ENCODE assay signal across 9 mouse cellular contexts in genomic region chr6:6863955-6864354, GRCm38 (mm10). TPM values are rescaled to one million over a fixed set of nuclear protein-coding genes. Genes with fewer than 3 reads are reported as not detected.
DNase-seq lines count a peak whose midpoint lies in the region; ATAC-seq and TF ChIP-seq lines count a peak whose summit lies in the region.
"Had no signal": no experiment of that assay in that cellular context is flagged by ENCODE, and none has a peak within 500 bp of the region (broad histone marks: within the 10 kb centered on the region; RNA-seq: fewer than 3 reads in every experiment).

No protein-coding gene starts in this region.

- DNase-seq in left cerebral cortex, adult 2 months (ENCODE audit: extremely low spot score in 1 of 2, low spot score in 2 of 2), result no peak
- DNase-seq in left cerebral cortex, postnatal 10 days (ENCODE audit: extremely low spot score in 1 of 2, low spot score in 2 of 2), result no peak
- no peak for DNase-seq in limb, embryonic 14.5 days (ENCODE audit: low spot score)
- DNase-seq in retina, postnatal 1 day, result peak; percentile 30
- no peak for DNase-seq in left cerebral cortex, postnatal 4 days
- no peak for DNase-seq in cerebellum, adult 2 months
- DNase-seq in spleen, postnatal 36 days (ENCODE audit: low spot score in 2 of 2), result no peak

- peak; percentile 27; the same call in 1 of the 2 replicates for ATAC-seq in forebrain, embryonic 12.5 days (ENCODE audit: low FRiP score)
- peak; percentile 16; the same call in 1 of the 2 replicates for ATAC-seq in limb, embryonic 14.5 days (ENCODE audit: low FRiP score, low read depth)

- H3K27ac ChIP-seq in left cerebral cortex, adult 2 months, result peak overlapping the region; percentile 19
- peak overlapping the region; percentile 97 for H3K27ac ChIP-seq in forebrain, embryonic 12.5 days
- H3K27ac ChIP-seq in limb, embryonic 14.5 days (replicated peaks; ENCODE audit: low read depth, low read length), result no peak overlapping the region
- H3K27ac ChIP-seq in cerebellum, adult 2 months (ENCODE audit: insufficient read depth, low read length), result no peak overlapping the region

- H3K27me3 ChIP-seq in forebrain, embryonic 12.5 days, result peaks cover 84% of the 10 kb centered on the region
- peaks cover 91% of the 10 kb centered on the region for H3K27me3 ChIP-seq in limb, embryonic 14.5 days (ENCODE audit: control insufficient read depth, insufficient read depth, low read length)
- peaks cover 33% of the 10 kb centered on the region for H3K27me3 ChIP-seq in cerebellum, adult 2 months (ENCODE audit: control insufficient read depth, insufficient read depth, low read length)

- H3K4me2 ChIP-seq in forebrain, embryonic 12.5 days, result peak overlapping the region; percentile 76
- peak overlapping the region; percentile 85 for H3K4me2 ChIP-seq in limb, embryonic 14.5 days (replicated peaks; ENCODE audit: low read depth, low read length, severe bottlenecking)

- no peaks in the 10 kb centered on the region for H3K36me3 ChIP-seq in forebrain, embryonic 12.5 days (replicated peaks)
- no peaks in the 10 kb centered on the region for H3K36me3 ChIP-seq in limb, embryonic 14.5 days (ENCODE audit: control insufficient read depth, insufficient read depth, low read length)

- peak overlapping the region; percentile 83 for H3K9ac ChIP-seq in forebrain, embryonic 12.5 days
- H3K9ac ChIP-seq in limb, embryonic 14.5 days (ENCODE audit: low read depth, low read length, severe bottlenecking), result peak overlapping the region; percentile 52

- H3K4me1 ChIP-seq in forebrain, embryonic 12.5 days, result peaks cover 20% of the 10 kb centered on the region
- H3K4me1 ChIP-seq in limb, embryonic 14.5 days (ENCODE audit: control insufficient read depth, insufficient read depth, low read length), result peaks cover 7% of the 10 kb centered on the region; the same call in 1 of the 2 replicates
- peaks cover 2% of the 10 kb centered on the region for H3K4me1 ChIP-seq in cerebellum, adult 2 months (ENCODE audit: control insufficient read depth, insufficient read depth, low read length)

- intact Hi-C loops in left cerebral cortex, adult 2 months (cut with DNase I), result loop anchor here (5.0 kb wide), 1 partner anchor 287 kb away; the partner anchor contains the start of gene Sem1
- intact Hi-C loops in left cerebral cortex, postnatal 10 days (cut with DNase I), result loop anchor here (10.0 kb wide), 1 partner anchor 289 kb away; the partner anchor contains the start of gene Sem1
- intact Hi-C loops in left cerebral cortex, postnatal 4 days (cut with DNase I), result no loop called here

- no peaks in the 10 kb centered on the region for H3K9me3 ChIP-seq in forebrain, embryonic 12.5 days
- no peaks in the 10 kb centered on the region for H3K9me3 ChIP-seq in limb, embryonic 14.5 days (ENCODE audit: control insufficient read depth, low read length)

- no peak for TF ChIP-seq POLR2A in limb, embryonic 14.5 days (IDR thresholded peaks at IDR 0.05; ENCODE audit: borderline replicate concordance, extremely low read depth, insufficient read depth, insufficient read length)
- TF ChIP-seq POLR2A in cerebellum, adult 2 months (IDR thresholded peaks at IDR 0.05; ENCODE audit: borderline replicate concordance, insufficient read depth, low read length), result no peak

- TF ChIP-seq CTCF in left cerebral cortex, adult 2 months (IDR thresholded peaks at IDR 0.05), result no peak
- no peak for TF ChIP-seq CTCF in cerebellum, adult 2 months (IDR thresholded peaks at IDR 0.05; ENCODE audit: borderline replicate concordance, insufficient read depth, low read depth, low read length)

- WGBS in forebrain, embryonic 12.5 days, result under 1% methylated on average over 21 of the region's 21 CpGs
- WGBS in limb, embryonic 14.5 days, result 2% methylated on average over 13 of the region's 21 CpGs
- 2% methylated on average over 20 of the region's 21 CpGs for WGBS in cerebellum, adult 2 months

- peak overlapping the region; percentile 37 for H3K4me3 ChIP-seq in left cerebral cortex, adult 2 months
- H3K4me3 ChIP-seq in forebrain, embryonic 12.5 days (replicated peaks), result peak overlapping the region; percentile 59
- H3K4me3 ChIP-seq in limb, embryonic 14.5 days (replicated peaks; ENCODE audit: low read length), result peak overlapping the region; percentile 50
- H3K4me3 ChIP-seq in cerebellum, adult 2 months (replicated peaks; ENCODE audit: insufficient read depth, low read depth, low read length), result no peak overlapping the region
- H3K4me3 ChIP-seq: erythroblast, embryonic 14.5 days had no signal

RNA-seq across cellular contexts. Expression of gene Dlx6, which starts 0.8 kb away (rescaled TPM):
- total RNA-seq in left cerebral cortex, adult 2 months (2021), result 10 to 100 TPM in 1 of 2 experiments, 1 to 10 TPM in 1; 9.1 to 11.1 TPM
- total RNA-seq in left cerebral cortex, postnatal 10 days (2021), result 10 to 100 TPM; 10.1 to 13.4 TPM
- polyA plus RNA-seq in forebrain, embryonic 12.5 days (2016; fragmentation: Nextera tagmentation; extraction: Ambion mirVana), result 10.1 and 15.7 TPM in 2 replicates
- 6.8 and 7.4 TPM in 2 replicates for polyA plus RNA-seq in limb, embryonic 14.5 days (2012; rRNA removed)
- polyA plus RNA-seq in limb, embryonic 14.5 days (2014; fragmentation: Nextera tagmentation; extraction: Ambion mirVana), result 1.00 and 1.8 TPM in 2 replicates
- 10 to 100 TPM; 15.3 to 17.2 TPM for total RNA-seq in left cerebral cortex, postnatal 4 days (2021)
- not detected in 2 replicates for polyA plus RNA-seq in cerebellum, adult 2 months (2012; rRNA removed)
- polyA plus RNA-seq: erythroblast, embryonic 14.5 days had no signal

RNA-seq across cellular contexts. Expression of gene Dlx5, which starts 17.9 kb away (rescaled TPM):
- total RNA-seq in left cerebral cortex, adult 2 months (2021), result 1 to 10 TPM; 5.6 to 8.9 TPM
- 1 to 10 TPM; 7.4 to 8.1 TPM for total RNA-seq in left cerebral cortex, postnatal 10 days (2021)
- polyA plus RNA-seq in forebrain, embryonic 12.5 days (2016; fragmentation: Nextera tagmentation; extraction: Ambion mirVana), result 68.0 and 102 TPM in 2 replicates
- 18.8 and 20.8 TPM in 2 replicates for polyA plus RNA-seq in limb, embryonic 14.5 days (2012; rRNA removed)
- polyA plus RNA-seq in limb, embryonic 14.5 days (2014; fragmentation: Nextera tagmentation; extraction: Ambion mirVana), result 35.1 and 35.7 TPM in 2 replicates
- total RNA-seq in left cerebral cortex, postnatal 4 days (2021), result 10 to 100 TPM; 15.2 to 18.4 TPM
- not detected in 2 replicates for polyA plus RNA-seq in cerebellum, adult 2 months (2012; rRNA removed)
- polyA plus RNA-seq: erythroblast, embryonic 14.5 days had no signal

Comparison
In these comparisons a context has a peak if more than half of its experiments do, and no peak if none do; other contexts are left out.
1. H3K27ac ChIP-seq: peak in left cerebral cortex, adult 2 months (single experiment) and forebrain, embryonic 12.5 days (single experiment); none in limb, embryonic 14.5 days (single experiment) and cerebellum, adult 2 months (single experiment).